ENCODE assay signal across 12 mouse cellular contexts in genomic region chr4:103263812-103264396, GRCm38 (mm10). TPM values are rescaled to one million over a fixed set of nuclear protein-coding genes. Genes with fewer than 3 reads are reported as not detected.
DNase-seq lines count a peak whose midpoint lies in the region; ATAC-seq lines count a peak whose summit lies in the region.
"Had no signal": no experiment of that assay in that cellular context is flagged by ENCODE, and none has a peak within 500 bp of the region (broad histone marks: within the 10 kb centered on the region; RNA-seq: fewer than 3 reads in every experiment).

No protein-coding gene starts in this region.

- H3K27ac ChIP-seq in midbrain, embryonic 13.5 days = no peak overlapping the region
- H3K27ac ChIP-seq in midbrain, embryonic 11.5 days (ENCODE audit: low read depth, low read length) = no peak overlapping the region
- H3K27ac ChIP-seq in intestine, embryonic 16.5 days (ENCODE audit: low read length) = no peak overlapping the region
- H3K27ac ChIP-seq: heart, embryonic 13.5 days; liver, embryonic 13.5 days had no signal

- H3K27me3 ChIP-seq in midbrain, embryonic 13.5 days = no peaks in the 10 kb centered on the region
- no peaks in the 10 kb centered on the region for H3K27me3 ChIP-seq in midbrain, embryonic 11.5 days (ENCODE audit: control insufficient read depth, insufficient read depth, low read length)
- H3K27me3 ChIP-seq in intestine, embryonic 16.5 days (replicated peaks; ENCODE audit: control insufficient read depth, insufficient read depth, low read length) = no peaks in the 10 kb centered on the region
- H3K27me3 ChIP-seq: heart, embryonic 13.5 days; liver, embryonic 13.5 days had no signal

- H3K9me3 ChIP-seq in midbrain, embryonic 13.5 days = no peaks in the 10 kb centered on the region
- no peaks in the 10 kb centered on the region for H3K9me3 ChIP-seq in midbrain, embryonic 11.5 days (ENCODE audit: control insufficient read depth, low read length)
- H3K9me3 ChIP-seq in intestine, embryonic 16.5 days (ENCODE audit: control insufficient read depth, low read length) = no peaks in the 10 kb centered on the region
- H3K9me3 ChIP-seq: heart, embryonic 13.5 days; liver, embryonic 13.5 days had no signal

- no peak overlapping the region for H3K9ac ChIP-seq in midbrain, embryonic 13.5 days (replicated peaks)
- no peak overlapping the region for H3K9ac ChIP-seq in midbrain, embryonic 11.5 days (ENCODE audit: low read length)
- no peak overlapping the region for H3K9ac ChIP-seq in intestine, embryonic 16.5 days (ENCODE audit: low read depth, low read length)
- H3K9ac ChIP-seq: heart, embryonic 13.5 days; liver, embryonic 13.5 days had no signal

- no peaks in the 10 kb centered on the region for H3K36me3 ChIP-seq in midbrain, embryonic 13.5 days
- no peaks in the 10 kb centered on the region for H3K36me3 ChIP-seq in midbrain, embryonic 11.5 days (ENCODE audit: control insufficient read depth, insufficient read depth, low read length)
- no peaks in the 10 kb centered on the region for H3K36me3 ChIP-seq in intestine, embryonic 16.5 days (ENCODE audit: control insufficient read depth, insufficient read depth, low read length)
- H3K36me3 ChIP-seq: heart, embryonic 13.5 days; liver, embryonic 13.5 days had no signal

- peaks cover 7% of the 10 kb centered on the region; the same call in 1 of the 2 replicates for H3K4me1 ChIP-seq in midbrain, embryonic 13.5 days (replicated peaks)
- no peaks in the 10 kb centered on the region for H3K4me1 ChIP-seq in midbrain, embryonic 11.5 days (ENCODE audit: control insufficient read depth, insufficient read depth, low read length)
- peaks cover 7% of the 10 kb centered on the region; the same call in 1 of the 2 replicates for H3K4me1 ChIP-seq in intestine, embryonic 16.5 days (ENCODE audit: control insufficient read depth, insufficient read depth, low read length)
- H3K4me1 ChIP-seq: heart, embryonic 13.5 days; liver, embryonic 13.5 days had no signal

- H3K4me3 ChIP-seq in midbrain, embryonic 13.5 days (replicated peaks) = no peak overlapping the region
- no peak overlapping the region for H3K4me3 ChIP-seq in midbrain, embryonic 11.5 days (ENCODE audit: low read depth, low read length)
- no peak overlapping the region for H3K4me3 ChIP-seq in intestine, embryonic 16.5 days (ENCODE audit: low read length)
- H3K4me3 ChIP-seq: heart, embryonic 13.5 days; liver, embryonic 13.5 days had no signal

- 0 out of 2 replicates have a peak, but pooled peaks have one; percentile 56 for ATAC-seq in midbrain, embryonic 13.5 days
- no peak for ATAC-seq in midbrain, embryonic 11.5 days (ENCODE audit: low FRiP score)
- ATAC-seq in intestine, embryonic 16.5 days = peak; percentile 89
- ATAC-seq: activated CD4-positive, CD25-positive, alpha-beta regulatory T cell, adult 4 months had no signal

- no peak overlapping the region for H3K4me2 ChIP-seq in midbrain, embryonic 13.5 days (replicated peaks)
- no peak overlapping the region for H3K4me2 ChIP-seq in midbrain, embryonic 11.5 days
- no peak overlapping the region; the same call in 1 of the 2 replicates for H3K4me2 ChIP-seq in intestine, embryonic 16.5 days (ENCODE audit: low read depth, low read length)
- H3K4me2 ChIP-seq: heart, embryonic 13.5 days; liver, embryonic 13.5 days had no signal

- 32% methylated on average over 8 of the region's 8 CpGs for WGBS in midbrain, embryonic 13.5 days
- WGBS in midbrain, embryonic 11.5 days = 34% methylated on average over 8 of the region's 8 CpGs
- 17% methylated on average over 8 of the region's 8 CpGs for WGBS in intestine, embryonic 16.5 days

- DNase-seq in midbrain, embryonic 11.5 days (ENCODE audit: low spot score, missing footprints) = no peak
- DNase-seq in embryo, embryonic 11 days = peak; percentile 41
- no peak for DNase-seq in layer of hippocampus, adult 11-12 months (ENCODE audit: low spot score)
- no peak for DNase-seq in kidney, adult 18-20 months
- no peak for DNase-seq in frontal cortex, postnatal 14 days (ENCODE audit: low spot score in 2 of 2)
- DNase-seq: liver, embryonic 13.5 days; thymus, postnatal 14 days had no signal

RNA-seq across cellular contexts. Expression of gene 4921539E11Rik, which starts 26.8 kb away (rescaled TPM):
- not detected in 2 replicates for polyA plus RNA-seq in midbrain, embryonic 13.5 days (2015; fragmentation: Nextera tagmentation; extraction: Ambion mirVana)
- not detected in 2 replicates for polyA plus RNA-seq in midbrain, embryonic 11.5 days (2014; fragmentation: Nextera tagmentation; extraction: Ambion mirVana)
- polyA plus RNA-seq in intestine, embryonic 16.5 days (2015; fragmentation: Nextera tagmentation; extraction: Ambion mirVana) = not detected in 2 replicates
- polyA plus RNA-seq: activated CD4-positive, CD25-positive, alpha-beta regulatory T cell, adult 4 months; heart, embryonic 13.5 days; kidney, embryonic 16.5 days; liver, embryonic 13.5 days had no signal

RNA-seq across cellular contexts. Expression of gene Slc35d1, which starts 48.9 kb away (rescaled TPM):
- polyA plus RNA-seq in midbrain, embryonic 13.5 days (2015; fragmentation: Nextera tagmentation; extraction: Ambion mirVana) = 4.8 and 5.7 TPM in 2 replicates
- polyA plus RNA-seq in midbrain, embryonic 11.5 days (2014; fragmentation: Nextera tagmentation; extraction: Ambion mirVana) = 8.6 and 9.8 TPM in 2 replicates
- 5.4 and 5.6 TPM in 2 replicates for polyA plus RNA-seq in intestine, embryonic 16.5 days (2015; fragmentation: Nextera tagmentation; extraction: Ambion mirVana)

RNA-seq across cellular contexts. Expression of gene Oma1, which starts 49.7 kb away (rescaled TPM):
- 11.1 and 12.0 TPM in 2 replicates for polyA plus RNA-seq in midbrain, embryonic 13.5 days (2015; fragmentation: Nextera tagmentation; extraction: Ambion mirVana)
- polyA plus RNA-seq in midbrain, embryonic 11.5 days (2014; fragmentation: Nextera tagmentation; extraction: Ambion mirVana) = 14.5 and 15.1 TPM in 2 replicates
- polyA plus RNA-seq in intestine, embryonic 16.5 days (2015; fragmentation: Nextera tagmentation; extraction: Ambion mirVana) = 22.7 and 25.4 TPM in 2 replicates
